Mouse (Mus musculus) thymus, postnatal 36 days (tissue): ENCODE measurements around the gene Clic1.
A peak's percentile ranks its signal among the peaks of the same experiment; 100 is the strongest.

ENCODE experiments used
- DNase-seq, 2 experiments: peaks; one replicate each; pipeline ENCODE4 v3.0.0; 2022; ENCODE audit warnings: mixed read lengths in 2 of 2

Gene Clic1

GRCm38 (mm10) chr17:35092403-35093198, 42.8 kb downstream of the Clic1 start:
- no peak for DNase-seq

- DNase-seq = no peak
These were observed 45.0 kb downstream of the Clic1 start for GRCm38 (mm10) chr17:35094475-35095365.

GRCm38 (mm10) chr17:35096597-35096996, 46.8 kb downstream of the Clic1 start:
- no peak for DNase-seq

- DNase-seq = peak in 1 of 2 experiments; percentile 23
These were observed 47.4 kb downstream of the Clic1 start for GRCm38 (mm10) chr17:35097164-35097655.

- DNase-seq = no peak
These were observed 50.5 kb downstream of the Clic1 start for GRCm38 (mm10) chr17:35100196-35100765.

- DNase-seq = no peak
These were observed 51.4 kb downstream of the Clic1 start for GRCm38 (mm10) chr17:35101161-35101560.

- no peak for DNase-seq
These were observed 52.5 kb downstream of the Clic1 start for GRCm38 (mm10) chr17:35102299-35102698.

- no peak for DNase-seq
These were observed 53.5 kb downstream of the Clic1 start for GRCm38 (mm10) chr17:35103221-35103690.

GRCm38 (mm10) chr17:35104079-35104478, 54.3 kb downstream of the Clic1 start:
- no peak for DNase-seq

GRCm38 (mm10) chr17:35104754-35105153, 55.0 kb downstream of the Clic1 start:
- DNase-seq = no peak

GRCm38 (mm10) chr17:35105740-35106389, 56.1 kb downstream of the Clic1 start:
- peak; percentile 30 to 46 for DNase-seq

GRCm38 (mm10) chr17:35106522-35106921, 56.8 kb downstream of the Clic1 start:
- DNase-seq = no peak

GRCm38 (mm10) chr17:35108097-35108496, 58.3 kb downstream of the Clic1 start, which contains the start of gene Ly6g5c:
Ly6g5c (plus strand) TSS chr17:35108279.
- DNase-seq = no peak
